Mouse (Mus musculus) frontal cortex, postnatal 25 days (tissue): ENCODE results near the gene Psmb11.

Experiments
- DNase-seq, 2 experiments: peaks; one replicate each; pipeline ENCODE4 v3.0.0; 2022; ENCODE audit warnings: low spot score in 2 of 2

Gene Psmb11

DNA sequence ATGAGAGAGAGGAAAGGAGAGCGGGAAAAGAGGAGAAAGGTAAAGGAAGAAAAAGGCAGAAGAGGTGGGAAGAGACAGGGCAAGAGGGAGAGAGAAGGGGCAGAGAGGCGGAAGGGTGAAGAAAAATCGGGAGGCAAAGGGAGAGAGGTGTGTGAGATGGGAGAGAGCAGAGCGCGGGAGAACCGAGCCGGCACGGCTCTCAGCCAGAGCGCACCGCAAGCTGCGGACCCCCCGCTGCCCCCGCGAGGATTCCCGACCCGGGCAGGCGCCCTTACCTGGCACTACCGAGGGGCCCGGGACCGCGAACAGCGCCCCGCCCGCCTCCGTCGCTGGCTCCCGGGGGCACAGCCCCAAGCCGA, 19.7 kb downstream of the Psmb11 start, which contains the start of gene Gm17606:
TSS of gene Gm17606 (plus strand) at position 7 of the 359 bp plus-strand sequence.
- DNase-seq, result no peak

DNA sequence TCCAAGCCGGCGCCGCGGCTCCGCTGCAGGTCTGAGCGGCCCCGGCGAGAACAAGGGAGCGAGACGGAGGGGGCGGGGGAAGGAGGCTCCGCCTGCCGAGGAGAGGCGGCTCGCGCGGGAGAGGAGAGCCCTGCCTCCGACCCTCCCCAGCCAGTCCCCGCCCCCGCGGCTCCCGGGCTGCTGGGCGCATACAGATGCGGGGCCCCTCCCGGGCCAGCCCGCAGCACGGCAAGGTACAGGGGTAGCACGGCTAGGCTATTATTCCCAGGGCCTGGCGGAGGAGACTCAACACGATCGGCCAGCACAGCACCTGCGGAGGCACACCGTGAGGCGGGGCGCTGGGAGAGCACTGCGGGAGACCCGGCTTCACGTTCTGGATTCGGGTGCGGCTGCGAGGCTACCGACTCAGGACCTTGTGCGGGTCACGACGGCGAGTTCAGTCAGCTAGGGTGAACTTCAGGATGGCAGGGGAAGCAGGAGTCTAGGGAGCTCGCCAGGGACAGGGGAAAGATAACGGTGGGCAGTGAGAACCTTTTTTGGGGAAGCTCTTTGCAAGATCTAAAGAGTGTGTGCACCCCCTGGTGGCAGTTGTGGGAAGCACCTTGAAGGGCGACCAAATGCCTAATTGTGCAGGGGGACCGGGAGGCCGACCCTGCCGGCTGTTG, 20.2 kb downstream of the Psmb11 start, which contains the start of gene Cdh24:
TSS of gene Cdh24 (minus strand) at position 60 of the 665 bp plus-strand sequence.
- peak; percentile 89 to 91 for DNase-seq

GRCm38 (mm10) chr14:54642224-54642944, 21.2 kb downstream of the Psmb11 start:
- no peak for DNase-seq

DNA sequence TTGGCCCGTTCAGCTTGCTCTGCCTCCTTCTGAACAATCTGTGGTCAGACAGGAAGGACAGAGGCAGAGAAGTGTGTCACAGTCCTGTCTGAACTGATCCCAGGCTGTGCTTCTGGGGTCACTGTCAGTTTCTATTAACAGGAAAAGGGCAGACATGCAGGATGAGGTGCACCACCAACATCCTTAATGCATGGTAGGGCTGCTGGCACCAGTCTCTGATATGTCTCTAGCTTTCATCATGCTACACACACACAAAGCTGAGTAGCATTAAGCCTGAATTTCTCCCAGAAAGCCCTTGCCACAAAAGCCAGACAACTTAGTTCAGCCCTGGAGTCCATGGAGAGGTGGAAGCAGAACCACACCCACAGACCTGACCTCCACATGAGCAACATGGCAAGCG, 21.8 kb downstream of the Psmb11 start:
- no peak for DNase-seq

DNA sequence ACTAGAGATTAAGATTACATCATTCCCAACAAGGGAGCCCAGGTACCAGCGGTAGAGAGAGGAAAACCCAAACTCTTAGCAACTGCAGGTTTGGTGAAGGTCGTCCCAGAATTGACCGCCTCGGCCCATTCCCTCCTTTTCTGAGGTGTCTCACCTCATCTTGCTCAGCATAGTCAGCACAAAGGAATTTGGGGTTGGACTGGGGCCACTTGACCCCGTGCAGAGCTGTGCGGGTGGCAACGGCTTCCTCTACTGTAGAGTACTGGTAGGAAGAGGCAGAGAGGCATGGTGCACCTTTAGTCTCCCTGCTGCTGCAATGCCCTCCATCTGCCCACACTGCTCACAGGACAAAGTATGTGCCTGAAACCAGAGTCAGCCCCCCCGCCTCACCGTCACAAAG, 23.1 kb downstream of the Psmb11 start:
- DNase-seq, result no peak

DNA sequence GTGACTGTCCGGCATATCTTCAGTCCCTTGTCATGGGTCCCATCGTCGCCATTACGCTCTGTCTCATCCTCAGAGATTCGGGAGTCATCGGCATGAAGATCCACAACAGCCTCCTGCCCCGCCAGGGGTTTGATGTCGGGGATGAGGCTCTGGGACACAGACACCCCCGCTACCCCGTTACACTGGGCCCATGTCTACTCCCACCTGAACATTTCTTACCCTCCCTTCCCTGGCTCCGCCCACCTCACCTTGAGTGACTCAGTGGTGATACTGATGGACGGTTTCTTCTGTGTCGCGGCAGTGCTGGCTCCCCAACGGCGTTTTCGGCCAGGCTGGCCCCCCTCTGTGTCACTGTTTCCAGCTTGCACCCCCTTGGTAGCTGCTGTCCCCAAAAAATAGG, 25.2 kb downstream of the Psmb11 start:
- no peak for DNase-seq

DNA sequence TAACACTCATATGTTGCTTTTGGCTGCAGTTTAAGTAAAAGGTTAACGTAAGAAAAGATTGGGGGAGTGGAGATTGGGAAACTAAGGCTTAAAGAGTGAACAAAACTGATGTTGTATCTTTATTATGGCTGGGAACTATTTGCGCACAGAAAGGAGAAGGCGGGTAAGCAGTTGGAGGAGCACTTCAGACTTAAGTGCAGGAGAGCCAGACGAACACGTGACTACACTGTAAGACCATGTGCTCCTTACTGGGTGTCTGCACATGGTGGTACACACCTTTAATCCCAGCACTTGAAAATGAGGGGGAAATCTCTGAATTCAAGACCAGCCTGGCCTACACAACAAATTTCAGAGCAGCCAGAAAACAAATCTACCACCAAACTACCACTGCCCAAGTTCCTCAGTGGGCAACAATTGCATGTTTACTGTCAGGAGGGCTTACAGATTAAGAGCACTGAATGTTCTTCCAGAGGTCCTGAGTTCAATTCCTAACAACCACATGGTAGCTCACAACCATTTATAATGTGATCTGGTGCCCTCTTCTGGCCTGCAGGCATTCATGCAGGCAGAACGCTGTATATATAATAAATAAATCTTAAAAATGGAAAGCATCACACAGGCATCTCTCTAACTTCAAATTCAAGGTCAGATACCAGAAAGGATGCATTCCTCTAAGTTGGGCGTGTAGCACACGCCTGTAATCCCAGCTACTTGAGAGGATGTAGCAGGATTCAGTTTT, 25.8 kb downstream of the Psmb11 start:
- no peak for DNase-seq

GRCm38 (mm10) chr14:54647900-54648299, 26.7 kb downstream of the Psmb11 start:
- no peak for DNase-seq

- DNase-seq, result peak in 1 of 2 experiments; percentile 73
Observed at GRCm38 (mm10) chr14:54650621-54651454, 29.6 kb downstream of the Psmb11 start.

DNA sequence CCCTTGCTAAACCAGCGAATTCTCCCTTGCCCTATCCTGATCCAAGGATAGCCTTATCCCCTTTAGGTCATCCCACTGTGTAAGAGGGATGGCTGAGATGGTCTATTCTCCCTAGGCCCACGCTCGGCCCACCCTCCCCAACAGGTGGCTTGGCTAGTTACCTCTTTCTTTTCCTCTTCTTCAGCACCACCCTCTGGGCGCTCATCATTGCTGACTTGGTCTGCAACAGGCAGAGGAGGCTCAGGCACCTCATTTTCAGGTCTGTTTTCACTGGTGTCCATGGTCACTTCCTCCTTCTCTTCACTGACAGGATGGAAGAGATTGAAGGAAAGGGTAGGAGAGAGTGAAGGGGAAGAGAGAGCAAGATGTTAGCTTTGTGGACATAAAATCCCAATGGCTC, 30.3 kb downstream of the Psmb11 start:
- DNase-seq, result no peak

GRCm38 (mm10) chr14:54652787-54653186, 31.6 kb downstream of the Psmb11 start:
- DNase-seq, result no peak

GRCm38 (mm10) chr14:54653496-54653895, 32.3 kb downstream of the Psmb11 start:
- peak; percentile 55 to 64 for DNase-seq

DNA sequence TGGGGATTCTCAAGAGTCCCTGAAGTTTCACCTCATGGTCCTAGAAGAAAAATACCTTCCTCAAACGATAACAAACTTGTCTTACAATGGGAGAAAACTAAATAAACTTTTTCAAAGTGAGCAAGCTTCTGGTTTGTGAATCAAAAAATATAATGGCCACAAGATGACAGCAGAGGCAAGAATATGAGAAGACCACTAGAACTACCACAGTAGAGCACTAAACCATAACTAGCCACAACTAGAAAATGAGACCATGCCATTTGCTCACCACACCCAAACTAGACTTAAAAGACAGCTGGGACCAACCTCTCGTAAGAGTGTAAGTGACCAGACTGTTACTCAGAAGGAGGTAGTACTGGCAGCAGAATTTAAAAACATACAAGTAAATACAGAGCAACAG, 38.8 kb downstream of the Psmb11 start:
- DNase-seq, result no peak

DNA sequence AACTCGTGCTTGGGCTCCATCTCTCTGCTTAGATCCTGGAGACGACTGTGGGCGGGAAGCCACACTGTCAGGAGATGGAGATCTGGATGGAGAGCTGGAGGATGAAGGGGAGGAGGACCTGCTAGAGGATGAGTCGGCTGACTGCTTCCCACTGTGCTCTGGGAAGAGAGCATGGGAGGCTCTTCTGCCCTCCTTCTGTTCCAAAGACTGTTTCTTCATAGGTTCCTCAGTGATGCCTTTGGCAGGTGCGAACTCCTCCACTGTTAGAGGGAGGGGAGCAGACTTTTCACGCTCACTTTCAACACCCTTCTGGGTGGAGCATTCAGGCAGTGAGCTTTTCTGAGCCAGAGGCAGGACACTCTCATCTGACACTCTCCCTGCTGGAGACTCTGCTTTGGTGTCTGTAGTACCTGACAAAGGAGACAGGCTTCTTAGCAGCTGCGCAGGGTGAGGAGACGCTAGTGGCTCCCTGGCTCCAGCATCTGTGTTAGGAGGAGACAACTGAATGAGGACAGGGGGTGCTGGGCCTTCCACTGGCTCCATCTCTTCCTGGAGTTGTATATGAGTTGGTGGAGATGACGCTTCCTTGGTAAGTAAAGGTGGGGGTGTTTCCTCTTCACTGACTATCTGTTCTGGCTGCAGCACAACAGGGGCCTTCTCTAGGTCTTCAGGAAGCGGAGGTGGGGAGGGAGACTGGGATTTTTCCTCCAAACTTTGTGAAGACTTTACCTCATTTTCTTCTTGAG, 43.4 kb downstream of the Psmb11 start:
- no peak for DNase-seq

GRCm38 (mm10) chr14:54669381-54669780, 48.1 kb downstream of the Psmb11 start:
- no peak for DNase-seq

DNA sequence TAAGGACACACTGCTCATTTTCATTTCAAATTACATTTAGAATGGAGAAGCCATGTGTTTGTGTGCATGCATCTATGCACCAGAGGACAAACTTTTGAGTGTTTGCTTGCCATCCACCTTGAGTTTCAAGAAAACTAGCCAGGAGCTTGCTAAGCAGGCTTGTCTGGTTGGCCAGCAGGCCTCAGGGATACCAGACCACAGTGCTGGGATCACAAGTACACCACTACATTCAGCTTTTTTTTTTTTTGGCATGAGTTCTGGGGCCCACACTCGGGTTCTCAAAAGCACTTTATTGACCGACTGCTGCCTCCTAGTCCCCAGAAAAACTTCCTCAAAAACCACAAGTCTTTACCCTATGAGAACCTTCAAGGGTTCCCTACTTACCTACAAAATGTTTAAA, 53.1 kb downstream of the Psmb11 start:
- DNase-seq, result no peak

GRCm38 (mm10) chr14:54676290-54676689, 55.1 kb downstream of the Psmb11 start:
- DNase-seq, result no peak

- DNase-seq, result no peak
Observed at GRCm38 (mm10) chr14:54678657-54679304, 57.5 kb downstream of the Psmb11 start.
